Mouse (Mus musculus) megakaryocyte, adult 5-6 weeks (primary cell): Measurements from ENCODE around the gene Efnb3. TPM values are rescaled to one million over a fixed set of nuclear protein-coding genes. Genes with fewer than 3 reads are reported as not detected.

Experiments used
- ATAC-seq: 2 replicates; pipeline ENCODE4 v1.8.0; 2016; ENCODE audit warnings: mild to moderate bottlenecking, inconsistent platforms; ENCODE audit not compliant: poor library complexity, severe bottlenecking
- total RNA-seq, 2 experiments: library from RNA; stranded (forward) in 1 of 2; stranded (reverse) in 1 of 2; fragments of 153-499, 151-499 nt in 1 of 2; fragments of 221-1000, 200-1000 nt in 1 of 2; gene quantifications; 2 replicates each; pipeline versions ENCODE4 v1.2.3 to v1.2.4; 2015 to 2017

Efnb3 gene
- total RNA-seq, 2 experiments from 2014 or later, result 0.11 TPM; not detected in 1

DNA sequence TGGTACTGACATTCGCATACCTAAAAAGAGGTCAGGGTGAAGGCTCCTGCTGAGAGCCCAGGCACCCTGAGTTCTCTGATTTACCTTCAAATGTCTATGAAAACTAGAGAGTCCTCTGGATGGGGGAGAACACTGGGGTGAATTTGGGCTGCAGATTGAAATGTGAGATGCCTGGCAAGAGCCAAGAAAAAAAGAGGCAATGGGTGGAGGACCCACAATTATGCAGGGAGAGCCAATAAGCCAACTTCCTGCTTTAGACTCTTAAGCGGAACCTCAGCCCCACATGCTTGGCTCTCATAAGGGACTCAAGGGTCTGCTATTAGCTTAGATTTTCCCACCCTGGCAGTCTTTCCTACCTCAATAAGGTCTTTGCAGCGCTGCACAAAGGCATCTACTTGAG, 43.3 kb downstream of the Efnb3 start:
- ATAC-seq, result peak; percentile 50; the same call in 1 of the 2 replicates

DNA sequence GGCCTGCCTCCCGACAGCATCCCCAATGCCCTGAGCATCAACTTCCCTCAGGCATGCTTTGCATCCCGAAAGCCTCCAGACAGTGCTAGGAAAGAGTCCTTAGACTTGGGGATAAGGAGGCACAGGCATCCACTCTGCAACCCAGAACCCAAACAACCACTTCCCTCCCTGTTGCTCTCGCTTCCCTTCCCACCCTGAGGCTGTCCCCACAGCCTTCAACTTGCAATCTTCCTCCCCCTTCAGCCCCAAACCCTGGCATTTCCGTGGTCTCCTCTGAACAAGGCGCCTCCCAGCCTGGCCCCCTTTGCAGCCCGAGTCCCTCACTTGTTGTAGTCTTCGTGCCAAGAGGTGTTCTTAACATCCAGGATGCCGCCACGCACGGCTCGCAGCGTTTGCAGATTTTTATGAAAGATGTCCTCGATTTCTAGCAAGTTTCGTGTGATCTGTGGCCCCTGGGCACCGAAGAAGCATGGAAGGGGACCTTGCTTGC, 43.8 kb downstream of the Efnb3 start:
- peak; percentile 58 for ATAC-seq

DNA sequence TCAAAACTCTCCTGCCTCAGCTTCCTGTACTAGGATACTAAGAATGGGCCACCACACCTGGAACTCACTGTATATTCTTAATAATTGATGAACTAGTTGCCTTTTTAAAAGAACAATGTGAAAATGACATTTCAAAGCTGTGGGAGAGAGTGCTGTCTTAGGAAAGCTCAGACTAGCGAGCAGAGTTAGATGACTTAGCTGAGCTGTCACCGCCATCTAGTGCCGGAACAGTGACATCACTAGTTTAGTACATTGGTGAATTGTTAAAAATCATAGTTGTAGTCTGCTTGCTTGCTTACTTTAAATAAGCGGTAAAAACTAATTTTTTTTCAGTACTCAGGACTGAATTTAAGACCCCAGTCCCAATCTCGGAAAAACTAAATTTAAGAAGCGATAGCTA, 46.2 kb downstream of the Efnb3 start:
- peak; percentile 71 for ATAC-seq

DNA sequence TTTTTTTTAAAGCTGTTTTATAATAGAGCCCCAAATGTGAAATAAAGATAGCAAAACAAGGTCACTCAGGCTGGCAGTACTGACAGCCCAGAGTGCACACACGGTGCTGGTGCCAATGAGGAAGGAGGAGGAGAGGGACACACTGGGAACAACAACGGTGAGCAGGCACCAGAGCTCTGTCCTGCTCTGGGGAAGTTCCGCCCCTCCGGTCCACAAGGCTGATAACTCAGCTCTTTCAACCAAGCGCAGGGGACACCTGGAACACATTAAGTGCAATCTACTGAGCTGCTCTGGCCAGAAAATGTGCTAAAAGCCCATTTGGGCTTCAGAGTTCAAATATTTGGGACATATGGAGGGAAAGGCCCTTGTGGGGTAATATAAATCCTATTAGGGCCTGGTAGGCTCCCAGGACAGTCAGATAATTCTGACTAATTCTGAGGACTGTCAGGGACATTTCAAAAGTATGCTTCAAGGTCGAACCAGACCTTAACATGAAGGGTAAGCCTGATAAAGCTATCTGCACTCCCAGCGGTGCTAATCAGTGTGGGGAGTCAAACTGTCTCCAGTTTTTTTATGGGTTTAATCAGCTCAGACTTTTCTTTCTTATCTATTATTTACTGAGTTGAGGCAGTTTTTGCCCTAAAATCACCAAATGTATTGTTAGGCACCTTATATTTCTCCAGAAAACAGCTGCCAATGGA, 49.1 kb downstream of the Efnb3 start:
- no peak for ATAC-seq

Other genes starting within 250 kb of the Efnb3 start
- 15.2 and 28.3 TPM in 2 replicates for gene Cntrob, start 236.4 kb downstream of the Efnb3 start, total RNA-seq (2015)
- 10.4 and 13.8 TPM in 2 replicates for gene Cntrob, start 236.4 kb downstream of the Efnb3 start, total RNA-seq (2017)
- gene Trappc1, start 236.2 kb downstream of the Efnb3 start, total RNA-seq (2015), result 219 and 269 TPM in 2 replicates
- gene Trappc1, start 236.2 kb downstream of the Efnb3 start, total RNA-seq (2017), result 155 and 195 TPM in 2 replicates
- gene Kcnab3, start 233.9 kb downstream of the Efnb3 start, total RNA-seq (2015), result 0.59 and 1.3 TPM in 2 replicates
- 0.40 and 1.7 TPM in 2 replicates for gene Kcnab3, start 233.9 kb downstream of the Efnb3 start, total RNA-seq (2017)
- 3.7 and 8.1 TPM in 2 replicates for gene Rnf227, start 219.7 kb downstream of the Efnb3 start, total RNA-seq (2015)
- 7.2 and 8.7 TPM in 2 replicates for gene Rnf227, start 219.7 kb downstream of the Efnb3 start, total RNA-seq (2017)
- 13.6 and 13.9 TPM in 2 replicates for gene Chd3, start 190.8 kb downstream of the Efnb3 start, total RNA-seq (2015)
- 17.1 and 19.8 TPM in 2 replicates for gene Chd3, start 190.8 kb downstream of the Efnb3 start, total RNA-seq (2017)
- 90.6 and 105 TPM in 2 replicates for gene Naa38, start 164.7 kb downstream of the Efnb3 start, total RNA-seq (2015)
- 147 and 161 TPM in 2 replicates for gene Naa38, start 164.7 kb downstream of the Efnb3 start, total RNA-seq (2017)
- 11.6 and 15.3 TPM in 2 replicates for gene Cyb5d1, start 164.6 kb downstream of the Efnb3 start, total RNA-seq (2015)
- gene Cyb5d1, start 164.6 kb downstream of the Efnb3 start, total RNA-seq (2017), result 24.0 and 28.1 TPM in 2 replicates
- 0.14 TPM in 1 of 2 replicates, not detected in the other for gene Tmem88, start 162.0 kb downstream of the Efnb3 start, total RNA-seq (2015)
- 0.18 TPM in 1 of 2 replicates, not detected in the other for gene Tmem88, start 162.0 kb downstream of the Efnb3 start, total RNA-seq (2017)
- gene Kdm6b, start 146.5 kb downstream of the Efnb3 start, total RNA-seq (2015), result 27.1 and 29.0 TPM in 2 replicates
- gene Kdm6b, start 146.5 kb downstream of the Efnb3 start, total RNA-seq (2017), result 5.0 and 6.7 TPM in 2 replicates
- 0.54 and 1.8 TPM in 2 replicates for gene Dnah2, start 11.1 kb downstream of the Efnb3 start, total RNA-seq (2015)
- 2.1 and 8.0 TPM in 2 replicates for gene Dnah2, start 11.1 kb downstream of the Efnb3 start, total RNA-seq (2017)
- 11.8 and 12.2 TPM in 2 replicates for gene Wrap53, start 20.1 kb upstream of the Efnb3 start, total RNA-seq (2015)
- gene Wrap53, start 20.1 kb upstream of the Efnb3 start, total RNA-seq (2017), result 5.3 and 5.9 TPM in 2 replicates
- gene Trp53, start 20.2 kb upstream of the Efnb3 start, total RNA-seq (2015), result 59.2 and 64.7 TPM in 2 replicates
- 21.8 and 28.3 TPM in 2 replicates for gene Trp53, start 20.2 kb upstream of the Efnb3 start, total RNA-seq (2017)
- gene Atp1b2, start 45.7 kb upstream of the Efnb3 start, total RNA-seq (2015), result 0.91 and 2.2 TPM in 2 replicates
- 0.26 and 0.45 TPM in 2 replicates for gene Atp1b2, start 45.7 kb upstream of the Efnb3 start, total RNA-seq (2017)
- not detected in 2 replicates for gene Shbg, start 57.7 kb upstream of the Efnb3 start, total RNA-seq (2015)
- gene Shbg, start 57.7 kb upstream of the Efnb3 start, total RNA-seq (2017), result not detected in 2 replicates
- gene Sat2, start 61.8 kb upstream of the Efnb3 start, total RNA-seq (2015), result not detected in 2 replicates
- not detected in 2 replicates for gene Sat2, start 61.8 kb upstream of the Efnb3 start, total RNA-seq (2017)
- 25.3 and 29.0 TPM in 2 replicates for gene Fxr2, start 72.8 kb upstream of the Efnb3 start, total RNA-seq (2015)
- gene Fxr2, start 72.8 kb upstream of the Efnb3 start, total RNA-seq (2017), result 33.3 and 36.5 TPM in 2 replicates
- not detected in 2 replicates for gene Sox15, start 95.1 kb upstream of the Efnb3 start, total RNA-seq (2015)
- gene Sox15, start 95.1 kb upstream of the Efnb3 start, total RNA-seq (2017), result 0.22 TPM in 1 of 2 replicates, not detected in the other
- gene Mpdu1, start 102.4 kb upstream of the Efnb3 start, total RNA-seq (2015), result 34.9 and 40.9 TPM in 2 replicates
- gene Mpdu1, start 102.4 kb upstream of the Efnb3 start, total RNA-seq (2017), result 55.7 and 56.5 TPM in 2 replicates
- 302 and 304 TPM in 2 replicates for gene Cd68, start 105.9 kb upstream of the Efnb3 start, total RNA-seq (2015)
- 195 and 219 TPM in 2 replicates for gene Cd68, start 105.9 kb upstream of the Efnb3 start, total RNA-seq (2017)
- 457 and 494 TPM in 2 replicates for gene Eif4a1, start 112.2 kb upstream of the Efnb3 start, total RNA-seq (2015)
- 511 and 523 TPM in 2 replicates for gene Eif4a1, start 112.2 kb upstream of the Efnb3 start, total RNA-seq (2017)
- gene Senp3, start 121.9 kb upstream of the Efnb3 start, total RNA-seq (2015), result 94.3 and 104 TPM in 2 replicates
- gene Senp3, start 121.9 kb upstream of the Efnb3 start, total RNA-seq (2017), result 68.9 and 80.8 TPM in 2 replicates
- gene Tnfsf13, start 125.6 kb upstream of the Efnb3 start, total RNA-seq (2015), result 37.7 and 47.2 TPM in 2 replicates
- gene Tnfsf13, start 125.6 kb upstream of the Efnb3 start, total RNA-seq (2017), result 74.3 and 78.9 TPM in 2 replicates
- 25.5 and 25.9 TPM in 2 replicates for gene Tnfsf12, start 135.6 kb upstream of the Efnb3 start, total RNA-seq (2015)
- gene Tnfsf12, start 135.6 kb upstream of the Efnb3 start, total RNA-seq (2017), result 3.2 and 4.9 TPM in 2 replicates
- gene Tnfsfm13, start 135.9 kb upstream of the Efnb3 start, total RNA-seq (2015), result 11.6 and 13.6 TPM in 2 replicates
- gene Tnfsfm13, start 135.9 kb upstream of the Efnb3 start, total RNA-seq (2017), result 8.5 and 12.2 TPM in 2 replicates
- gene Polr2a, start 198.4 kb upstream of the Efnb3 start, total RNA-seq (2015), result 116 and 118 TPM in 2 replicates
- gene Polr2a, start 198.4 kb upstream of the Efnb3 start, total RNA-seq (2017), result 38.6 and 42.9 TPM in 2 replicates
- not detected in 2 replicates for gene Slc35g3, start 201.8 kb upstream of the Efnb3 start, total RNA-seq (2015)
- not detected in 2 replicates for gene Slc35g3, start 201.8 kb upstream of the Efnb3 start, total RNA-seq (2017)
- 1.6 and 2.6 TPM in 2 replicates for gene Zbtb4, start 205.7 kb upstream of the Efnb3 start, total RNA-seq (2015)
- 1.4 and 2.4 TPM in 2 replicates for gene Zbtb4, start 205.7 kb upstream of the Efnb3 start, total RNA-seq (2017)
- gene Chrnb1, start 235.7 kb upstream of the Efnb3 start, total RNA-seq (2015), result 0.32 and 0.36 TPM in 2 replicates
- gene Chrnb1, start 235.7 kb upstream of the Efnb3 start, total RNA-seq (2017), result 0.16 TPM in 1 of 2 replicates, not detected in the other
- 0.14 TPM in 1 of 2 replicates, not detected in the other for gene Fgf11, start 241.7 kb upstream of the Efnb3 start, total RNA-seq (2015)
- not detected in 2 replicates for gene Fgf11, start 241.7 kb upstream of the Efnb3 start, total RNA-seq (2017)
- not detected in 2 replicates for gene Tmem102, start 245.4 kb upstream of the Efnb3 start, total RNA-seq (2015)
- gene Tmem102, start 245.4 kb upstream of the Efnb3 start, total RNA-seq (2017), result not detected in 2 replicates